Mouse (Mus musculus): ENCODE measurements around the gene Bpifb2. TPM values are rescaled to one million over a fixed set of nuclear protein-coding genes. Genes with fewer than 3 reads are reported as not detected.
A peak's percentile ranks its signal among the peaks of the same experiment; 100 is the strongest.

The Bpifb2 gene
- total RNA-seq, 1 experiment, result not detected

DNA sequence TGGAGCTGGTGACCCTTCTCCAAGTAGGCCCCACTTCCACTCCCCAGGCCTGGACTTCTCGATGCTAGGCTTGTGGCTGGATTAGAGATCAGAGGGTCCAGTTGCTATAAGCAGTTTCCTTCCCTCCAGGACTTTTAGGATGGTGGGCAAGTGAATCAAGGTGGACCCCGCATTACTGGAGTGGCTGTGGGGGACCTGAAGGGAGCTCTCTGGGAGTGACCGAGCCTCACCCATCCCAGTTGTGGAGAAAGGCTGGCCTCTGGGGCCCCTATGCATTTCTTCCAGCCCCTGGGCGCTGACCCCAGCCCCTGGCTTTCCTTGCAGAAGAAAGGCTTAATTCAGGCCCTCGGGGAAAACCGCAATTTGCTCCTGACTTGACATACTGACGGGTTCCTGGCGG lies 43.1 kb downstream of the Bpifb2 start, which contains the start of gene Bpifb3:
Bpifb3 (plus strand) TSS at position 301 of the 400 bp plus-strand sequence.
- no peak for DNase-seq (ENCODE audit: low read depth, low spot score)
- no peak within 1 kb of the TSS for H3K27ac ChIP-seq (ENCODE audit: insufficient read depth, low read depth, low read length, poor library complexity, severe bottlenecking)
- TF ChIP-seq CHD2 (IDR thresholded peaks at IDR 0.05; ENCODE audit: low read depth, low read length), result no peak
- no peak for TF ChIP-seq MAFK (IDR thresholded peaks at IDR 0.05; ENCODE audit: insufficient read depth, low read depth, low read length)
- no peak for TF ChIP-seq ZC3H11A (IDR thresholded peaks at IDR 0.05; ENCODE audit: borderline replicate concordance, low read depth, low read length)
- TF ChIP-seq HCFC1 (IDR thresholded peaks at IDR 0.05; ENCODE audit: borderline replicate concordance, insufficient read depth, low read length), result no peak
- no peak for TF ChIP-seq ZNF384 (IDR thresholded peaks at IDR 0.05; ENCODE audit: low read depth, low read length)
- no peaks in the 10 kb centered on the region for H3K4me1 ChIP-seq (ENCODE audit: control insufficient read depth in 2 of 2, insufficient read depth in 2 of 2, low read length in 2 of 2, poor library complexity in 1 of 2)
- no peaks in the 10 kb centered on the region for H3K9me3 ChIP-seq (ENCODE audit: control insufficient read depth, insufficient read depth, low read depth, low read length)
- H3K4me3 ChIP-seq (ENCODE audit: insufficient read depth in 1 of 2, low read depth in 1 of 2, low read length in 2 of 2, poor library complexity in 1 of 2, severe bottlenecking in 1 of 2), result no peak within 1 kb of the TSS
- no peaks in the 10 kb centered on the region for H3K36me3 ChIP-seq (ENCODE audit: control insufficient read depth, insufficient read depth, low read length, poor library complexity, severe bottlenecking)
- H3K9ac ChIP-seq (ENCODE audit: insufficient read depth, low read depth, low read length, poor library complexity, severe bottlenecking), result no peak within 1 kb of the TSS
- in situ Hi-C loops (cut with MboI; ENCODE audit: low sequenced_read_pairs in 2 of 2, unreplicated experiment in 2 of 2), result no loop called here

DNA sequence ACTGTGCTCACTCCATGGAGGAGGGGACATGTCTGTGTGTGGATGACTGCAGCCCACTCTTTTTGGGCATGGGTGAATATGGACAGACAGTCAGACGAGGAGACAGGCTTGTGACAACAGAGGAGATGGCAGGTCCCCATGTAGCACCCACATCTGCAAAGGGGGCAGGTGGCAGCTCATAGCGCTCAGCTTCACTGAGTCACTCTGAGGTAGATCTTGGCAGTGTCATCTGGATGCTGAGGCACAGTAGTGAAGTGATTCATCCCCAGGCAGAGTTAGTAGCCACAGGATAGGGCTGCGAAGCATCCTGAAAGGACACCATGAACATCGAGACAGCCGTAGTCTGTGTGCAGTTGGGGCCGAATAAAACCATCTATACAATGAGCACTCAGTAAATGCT lies 46.4 kb downstream of the Bpifb2 start:
- no peaks in the 10 kb centered on the region for H3K4me1 ChIP-seq (ENCODE audit: control insufficient read depth in 2 of 2, insufficient read depth in 2 of 2, low read length in 2 of 2, poor library complexity in 1 of 2)
- H3K27ac ChIP-seq (ENCODE audit: insufficient read depth, low read depth, low read length, poor library complexity, severe bottlenecking), result no peak overlapping the region; the same call in 1 of the 2 replicates
- H3K9me3 ChIP-seq (ENCODE audit: control insufficient read depth, insufficient read depth, low read depth, low read length), result no peaks in the 10 kb centered on the region
- TF ChIP-seq ZC3H11A (IDR thresholded peaks at IDR 0.05; ENCODE audit: borderline replicate concordance, low read depth, low read length) (no peak), ZNF384 (IDR thresholded peaks at IDR 0.05; ENCODE audit: low read depth, low read length) (no peak), HCFC1 (IDR thresholded peaks at IDR 0.05; ENCODE audit: borderline replicate concordance, insufficient read depth, low read length) (no peak), MAFK (IDR thresholded peaks at IDR 0.05; ENCODE audit: insufficient read depth, low read depth, low read length) (no peak), CHD2 (IDR thresholded peaks at IDR 0.05; ENCODE audit: low read depth, low read length) (no peak)
- no peak for DNase-seq (ENCODE audit: low read depth, low spot score)
- in situ Hi-C loops (cut with MboI; ENCODE audit: low sequenced_read_pairs in 2 of 2, unreplicated experiment in 2 of 2), result no loop called here
- no peaks in the 10 kb centered on the region for H3K36me3 ChIP-seq (ENCODE audit: control insufficient read depth, insufficient read depth, low read length, poor library complexity, severe bottlenecking)
- H3K9ac ChIP-seq (ENCODE audit: insufficient read depth, low read depth, low read length, poor library complexity, severe bottlenecking), result no peak overlapping the region
- no peak overlapping the region for H3K4me3 ChIP-seq (ENCODE audit: insufficient read depth in 1 of 2, low read depth in 1 of 2, low read length in 2 of 2, poor library complexity in 1 of 2, severe bottlenecking in 1 of 2)

GRCm38 (mm10) chr2:153929871-153930413 lies 55.1 kb downstream of the Bpifb2 start:
- TF ChIP-seq CHD2 (IDR thresholded peaks at IDR 0.05; ENCODE audit: low read depth, low read length) (no peak), MAFK (IDR thresholded peaks at IDR 0.05; ENCODE audit: insufficient read depth, low read depth, low read length) (no peak), HCFC1 (IDR thresholded peaks at IDR 0.05; ENCODE audit: borderline replicate concordance, insufficient read depth, low read length) (no peak), ZNF384 (IDR thresholded peaks at IDR 0.05; ENCODE audit: low read depth, low read length) (no peak), ZC3H11A (IDR thresholded peaks at IDR 0.05; ENCODE audit: borderline replicate concordance, low read depth, low read length) (0 out of 2 replicates have a peak, but pooled peaks have one; percentile 32)

DNA sequence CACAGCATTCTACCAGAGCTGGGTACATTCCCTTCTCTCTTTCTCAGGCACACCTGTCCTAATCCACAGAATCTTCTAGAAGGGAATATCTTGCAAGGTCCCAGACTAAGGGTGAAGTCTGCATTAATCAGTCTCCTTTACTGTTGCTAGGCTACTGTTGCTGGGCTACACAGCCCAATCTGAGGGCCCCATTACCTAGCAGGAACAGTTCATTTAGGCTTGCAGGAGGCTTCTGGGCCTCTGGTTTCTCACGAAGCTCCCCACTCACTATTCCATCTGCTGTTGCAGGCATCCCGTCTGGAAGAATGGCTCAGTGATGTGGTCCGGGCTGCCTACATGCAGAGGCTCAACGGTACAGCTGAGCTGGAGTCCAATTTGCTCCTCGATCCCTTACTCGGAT lies 56.3 kb downstream of the Bpifb2 start:
- H3K36me3 ChIP-seq (ENCODE audit: control insufficient read depth, insufficient read depth, low read length, poor library complexity, severe bottlenecking), result no peaks in the 10 kb centered on the region
- no peak for DNase-seq (ENCODE audit: low read depth, low spot score)
- no peak overlapping the region for H3K9ac ChIP-seq (ENCODE audit: insufficient read depth, low read depth, low read length, poor library complexity, severe bottlenecking)
- TF ChIP-seq HCFC1 (IDR thresholded peaks at IDR 0.05; ENCODE audit: borderline replicate concordance, insufficient read depth, low read length) (no peak), ZC3H11A (IDR thresholded peaks at IDR 0.05; ENCODE audit: borderline replicate concordance, low read depth, low read length) (no peak), CHD2 (IDR thresholded peaks at IDR 0.05; ENCODE audit: low read depth, low read length) (no peak), ZNF384 (IDR thresholded peaks at IDR 0.05; ENCODE audit: low read depth, low read length) (no peak), MAFK (IDR thresholded peaks at IDR 0.05; ENCODE audit: insufficient read depth, low read depth, low read length) (no peak)
- in situ Hi-C loops (cut with MboI; ENCODE audit: low sequenced_read_pairs in 2 of 2, unreplicated experiment in 2 of 2), result no loop called here
- no peak overlapping the region for H3K27ac ChIP-seq (ENCODE audit: insufficient read depth, low read depth, low read length, poor library complexity, severe bottlenecking)
- H3K4me3 ChIP-seq (ENCODE audit: insufficient read depth in 1 of 2, low read depth in 1 of 2, low read length in 2 of 2, poor library complexity in 1 of 2, severe bottlenecking in 1 of 2), result no peak overlapping the region
- H3K4me1 ChIP-seq (ENCODE audit: control insufficient read depth in 2 of 2, insufficient read depth in 2 of 2, low read length in 2 of 2, poor library complexity in 1 of 2), result no peaks in the 10 kb centered on the region
- no peaks in the 10 kb centered on the region for H3K9me3 ChIP-seq (ENCODE audit: control insufficient read depth, insufficient read depth, low read depth, low read length)

More at GRCm38 (mm10) chr2:153929871-153930413, 55.1 kb downstream of the Bpifb2 start:
- Histone ChIP-seq H3K9ac (ENCODE audit: insufficient read depth, low read depth, low read length, poor library complexity, severe bottlenecking) (no peak overlapping the region), H3K36me3 (ENCODE audit: control insufficient read depth, insufficient read depth, low read length, poor library complexity, severe bottlenecking) (no peaks in the 10 kb centered on the region), H3K4me3 (ENCODE audit: insufficient read depth in 1 of 2, low read depth in 1 of 2, low read length in 2 of 2, poor library complexity in 1 of 2, severe bottlenecking in 1 of 2) (no peak overlapping the region), H3K27ac (ENCODE audit: insufficient read depth, low read depth, low read length, poor library complexity, severe bottlenecking) (no peak overlapping the region), H3K4me1 (ENCODE audit: control insufficient read depth in 2 of 2, insufficient read depth in 2 of 2, low read length in 2 of 2, poor library complexity in 1 of 2) (no peaks in the 10 kb centered on the region), H3K9me3 (ENCODE audit: control insufficient read depth, insufficient read depth, low read depth, low read length) (no peaks in the 10 kb centered on the region)
- in situ Hi-C loops (cut with MboI; ENCODE audit: low sequenced_read_pairs in 2 of 2, unreplicated experiment in 2 of 2), result no loop called here
- DNase-seq (ENCODE audit: low read depth, low spot score), result peak; percentile 59

All from ES-E14 (cell line).